Mouse (Mus musculus) hindbrain, postnatal 0 days (tissue): Measurements from ENCODE around the gene Trim29. TPM values are rescaled to one million over a fixed set of nuclear protein-coding genes. Genes with fewer than 3 reads are reported as not detected.

Experiments used
- ATAC-seq: fragments of 200-750 bp; cut with Nextera tagmentation; 2 replicates; pipeline ENCODE4 v1.8.0; 2017; ENCODE audit warnings: mild to moderate bottlenecking, moderate TSS enrichment, moderate library complexity
- DNase-seq: peaks from one replicate; pipeline ENCODE4 v3.0.0-alpha.2; 2015; ENCODE audit warnings: low spot score
- H3K27ac ChIP-seq: fragments of 300-500 bp; sonication (generic); 2 replicates; pipeline ENCODE4 v1.5.1; 2014; ENCODE audit warnings: mild to moderate bottlenecking
- H3K27me3 ChIP-seq: fragments of 300-500 bp; sonication (generic); 2 replicates; pipeline ENCODE4 v1.6.1; 2014; ENCODE audit warnings: low read length, mixed read lengths; ENCODE audit not compliant: insufficient read depth
- H3K36me3 ChIP-seq: fragments of 300-500 bp; sonication (generic); 2 replicates; pipeline ENCODE4 v1.6.1; 2014; ENCODE audit warnings: low read length, mixed read lengths; ENCODE audit not compliant: insufficient read depth
- H3K4me1 ChIP-seq: fragments of 300-500 bp; sonication (generic); 2 replicates; pipeline ENCODE4 v1.6.1; 2014; ENCODE audit warnings: antibody characterized with exemption, low read length, mixed read lengths; ENCODE audit not compliant: insufficient read depth
- H3K4me2 ChIP-seq: fragments of 300-500 bp; sonication (generic); 2 replicates; pipeline ENCODE4 v1.6.1; 2014; ENCODE audit warnings: low read depth, mild to moderate bottlenecking, low read length, moderate library complexity, mixed read lengths
- H3K4me3 ChIP-seq: fragments of 300-500 bp; sonication (generic); 2 replicates; pipeline ENCODE4 v1.5.1; 2014; ENCODE audit warnings: low read length
- H3K9ac ChIP-seq: fragments of 300-500 bp; sonication (generic); replicated peaks from 2 replicates; pipeline ENCODE4 v1.6.1; 2014; ENCODE audit warnings: mild to moderate bottlenecking, low read length, moderate library complexity, mixed read lengths
- H3K9me3 ChIP-seq: fragments of 300-500 bp; sonication (generic); 2 replicates; pipeline ENCODE4 v1.6.1; 2016; ENCODE audit warnings: low read length, mixed read lengths
- CTCF ChIP-seq: IDR thresholded peaks from 2 replicates; pipeline ENCODE4 v1.5.1; 2016; ENCODE audit warnings: antibody characterized with exemption, control low read depth, low read depth
- WGBS: fragments of 180-500 bp; shearing (Covaris S2); extraction: QIAGEN DNeasy Blood & Tissue Kit; methylation state at CpG from one replicate; pipeline ENCODE4 v1.1.7; 2014; 5-methylcytosine and 5-hydroxymethylcytosine counted together
- polyA plus RNA-seq: library from polyadenylated mRNA; unstranded; fragments of >200 nt; fragmentation: Nextera tagmentation; extraction: Ambion mirVana; gene quantifications from 2 replicates; pipeline ENCODE4 v1.2.1, GENCODE M21; 2015
- total RNA-seq: library from RNA; depleted of rRNA; stranded (reverse); fragments of >200 nt; gene quantifications from 2 replicates; pipeline ENCODE4 v1.2.3, GENCODE M21; 2014

Trim29 gene
- total and polyA plus RNA-seq, 2 experiments from 2014 or later, result 0.05 to 0.45 TPM

DNA sequence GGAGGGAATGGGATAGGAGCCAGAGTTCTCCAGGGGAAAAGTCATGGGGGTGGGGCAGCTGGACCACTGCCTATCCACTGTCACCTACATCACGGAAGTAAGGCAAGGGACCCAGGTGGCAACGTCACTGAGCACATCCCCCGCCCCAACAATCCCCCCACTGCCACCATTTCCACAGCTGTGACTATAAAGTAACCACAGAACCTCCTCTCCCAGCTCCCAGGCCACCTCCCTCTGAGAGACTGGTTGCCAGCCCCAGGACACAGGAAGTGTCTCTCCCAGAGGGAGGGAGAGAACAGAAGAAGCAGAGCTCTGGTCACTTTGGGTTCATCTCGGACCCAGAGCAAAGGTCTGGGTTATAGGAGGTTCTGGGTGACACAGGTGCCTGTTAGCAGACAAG is 27.0 kb downstream of the Trim29 start:
- H3K36me3 ChIP-seq, result no peaks in the 10 kb centered on the region
- no peaks in the 10 kb centered on the region for H3K4me1 ChIP-seq
- TF ChIP-seq CTCF, result no peak
- no peak overlapping the region for H3K4me3 ChIP-seq
- no peak overlapping the region for H3K4me2 ChIP-seq
- no peaks in the 10 kb centered on the region for H3K27me3 ChIP-seq
- no peak overlapping the region for H3K27ac ChIP-seq
- ATAC-seq (no peak), DNase-seq (no peak)
- 72% methylated on average over 4 of the region's 4 CpGs for WGBS
- no peak overlapping the region for H3K9ac ChIP-seq
- H3K9me3 ChIP-seq, result no peaks in the 10 kb centered on the region

DNA sequence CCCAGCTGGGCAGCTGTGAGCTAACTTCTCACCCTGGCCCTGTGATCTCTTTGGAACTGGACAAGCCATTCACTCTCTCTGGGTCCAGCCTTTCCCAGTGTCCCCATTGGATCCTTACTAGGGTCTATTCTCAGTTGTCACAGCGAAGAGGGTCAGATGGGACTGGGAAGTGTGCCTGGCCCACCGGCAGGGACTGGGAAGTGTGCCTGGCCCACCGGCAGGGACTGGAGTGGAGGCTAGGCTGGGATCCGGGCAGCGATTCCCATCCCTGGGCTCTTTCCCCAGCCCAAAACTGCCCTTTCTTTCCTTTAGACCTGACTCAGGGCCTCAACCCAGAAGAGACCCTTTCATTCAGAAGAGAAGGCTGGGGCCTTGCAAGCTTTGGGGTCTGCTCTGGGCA is 27.4 kb downstream of the Trim29 start:
- Histone ChIP-seq H3K36me3 (no peaks in the 10 kb centered on the region), H3K9ac (no peak overlapping the region), H3K4me3 (no peak overlapping the region), H3K27ac (no peak overlapping the region), H3K4me1 (no peaks in the 10 kb centered on the region), H3K4me2 (no peak overlapping the region), H3K9me3 (no peaks in the 10 kb centered on the region), H3K27me3 (no peaks in the 10 kb centered on the region)
- DNase-seq (no peak), ATAC-seq (no peak)
- TF ChIP-seq CTCF, result no peak
- 43% methylated on average over 5 of the region's 5 CpGs for WGBS

DNA sequence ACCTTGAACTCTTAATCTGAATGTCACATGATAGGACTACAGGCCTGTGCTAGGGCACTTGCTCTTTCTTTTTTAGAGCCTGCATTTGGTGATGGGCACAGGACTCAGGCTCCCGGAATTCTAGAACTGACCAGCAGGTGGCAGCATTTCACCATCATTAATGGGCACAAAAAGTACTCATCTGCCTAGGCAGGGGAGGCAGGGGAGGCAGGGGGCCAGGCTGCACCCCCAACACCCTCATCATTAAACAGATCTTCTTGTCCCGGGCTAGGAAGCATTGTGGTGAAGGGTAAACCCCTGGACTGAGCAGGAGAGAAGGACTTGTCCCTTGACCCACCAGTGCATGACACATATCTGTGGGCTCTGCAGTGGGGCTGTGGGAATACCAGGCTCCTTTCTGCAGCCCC is 29.0 kb downstream of the Trim29 start:
- Histone ChIP-seq H3K4me3 (no peak overlapping the region), H3K36me3 (no peaks in the 10 kb centered on the region), H3K27ac (no peak overlapping the region), H3K27me3 (no peaks in the 10 kb centered on the region), H3K4me1 (no peaks in the 10 kb centered on the region), H3K9me3 (no peaks in the 10 kb centered on the region), H3K9ac (no peak overlapping the region), H3K4me2 (no peak overlapping the region)
- ATAC-seq, result peak; percentile 74
- WGBS, result 2% methylated on average over 2 of the region's 2 CpGs
- peak; percentile 89 for DNase-seq
- peak; percentile 87 for TF ChIP-seq CTCF

DNA sequence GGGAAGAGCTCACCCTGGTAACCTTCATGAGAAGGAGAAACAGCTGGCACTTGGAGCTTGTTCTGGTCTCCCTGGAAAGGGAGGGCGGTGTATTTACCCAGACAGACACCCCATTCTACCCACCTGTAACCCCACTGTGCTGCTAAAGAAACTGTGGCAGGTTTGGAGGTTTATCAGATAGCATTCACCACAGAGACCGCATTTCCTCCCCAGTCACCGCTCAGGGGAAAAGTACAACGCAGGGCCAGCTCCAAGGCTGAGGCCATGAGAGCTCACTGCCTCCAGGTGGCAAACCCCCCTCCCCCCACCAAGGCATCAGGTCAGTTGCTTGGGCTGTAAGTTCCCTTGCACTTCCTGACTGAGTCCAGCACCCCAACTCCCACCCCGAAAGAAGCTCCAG is 39.4 kb downstream of the Trim29 start:
- no peak overlapping the region for H3K4me2 ChIP-seq
- TF ChIP-seq CTCF, result no peak
- no peaks in the 10 kb centered on the region for H3K9me3 ChIP-seq
- ATAC-seq (no peak), DNase-seq (no peak)
- 42% methylated on average over 5 of the region's 5 CpGs for WGBS
- 0 out of 2 replicates have a peak, but pooled peaks cover 5% of the 10 kb centered on the region for H3K4me1 ChIP-seq
- no peaks in the 10 kb centered on the region for H3K27me3 ChIP-seq
- H3K36me3 ChIP-seq, result no peaks in the 10 kb centered on the region
- no peak overlapping the region for H3K9ac ChIP-seq
- no peak overlapping the region for H3K4me3 ChIP-seq
- no peak overlapping the region for H3K27ac ChIP-seq

DNA sequence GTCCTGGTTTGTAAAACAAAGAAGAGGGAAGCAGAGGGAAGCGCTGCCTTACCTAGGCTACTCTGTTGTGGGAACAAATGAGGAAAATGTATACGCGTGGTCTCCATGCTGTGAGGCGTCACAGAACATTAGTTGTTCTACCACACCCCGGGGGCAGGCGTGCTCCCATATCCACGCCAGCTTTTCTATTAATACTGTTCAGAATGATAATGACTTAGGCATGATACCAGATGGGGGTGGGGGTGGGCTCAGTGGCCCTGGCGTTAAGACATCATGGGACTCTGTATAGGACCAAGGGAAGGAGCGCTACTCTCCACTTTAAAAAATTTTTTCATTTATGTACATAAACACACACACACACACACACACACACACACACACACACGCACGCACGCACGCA is 40.4 kb downstream of the Trim29 start:
- Histone ChIP-seq H3K27ac (no peak overlapping the region), H3K4me3 (no peak overlapping the region), H3K9ac (no peak overlapping the region), H3K36me3 (no peaks in the 10 kb centered on the region), H3K4me2 (no peak overlapping the region), H3K9me3 (no peaks in the 10 kb centered on the region), H3K4me1 (0 out of 2 replicates have a peak, but pooled peaks cover 5% of the 10 kb centered on the region), H3K27me3 (no peaks in the 10 kb centered on the region)
- 51% methylated on average over 13 of the region's 13 CpGs for WGBS
- DNase-seq (no peak), ATAC-seq (no peak)
- TF ChIP-seq CTCF, result no peak

DNA sequence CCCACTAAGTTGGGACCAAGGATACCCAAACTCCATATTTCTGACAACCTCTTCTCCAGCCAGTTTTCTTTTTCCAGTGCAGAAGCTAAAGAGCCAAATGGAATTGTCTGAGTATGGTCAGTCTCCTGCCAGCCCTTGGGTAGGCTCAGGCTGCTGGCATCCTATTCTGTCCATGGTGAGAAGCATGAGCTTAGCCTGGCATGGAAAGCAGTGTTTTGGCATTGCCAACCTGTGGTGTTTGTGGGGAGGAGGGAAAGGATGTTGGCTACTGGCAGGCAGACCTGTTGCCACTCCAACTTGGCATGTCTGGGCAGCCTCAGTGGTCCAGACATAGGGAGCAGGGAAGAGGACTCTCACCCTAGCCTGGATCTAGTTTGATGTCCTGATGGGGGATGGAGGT is 46.4 kb downstream of the Trim29 start:
- Histone ChIP-seq H3K9me3 (no peaks in the 10 kb centered on the region), H3K9ac (no peak overlapping the region), H3K4me3 (no peak overlapping the region), H3K4me2 (no peak overlapping the region), H3K4me1 (no peaks in the 10 kb centered on the region), H3K36me3 (no peaks in the 10 kb centered on the region), H3K27ac (no peak overlapping the region), H3K27me3 (no peaks in the 10 kb centered on the region; the same call in 1 of the 2 replicates)
- ATAC-seq (no peak), DNase-seq (peak; percentile 28)
- TF ChIP-seq CTCF, result no peak

DNA sequence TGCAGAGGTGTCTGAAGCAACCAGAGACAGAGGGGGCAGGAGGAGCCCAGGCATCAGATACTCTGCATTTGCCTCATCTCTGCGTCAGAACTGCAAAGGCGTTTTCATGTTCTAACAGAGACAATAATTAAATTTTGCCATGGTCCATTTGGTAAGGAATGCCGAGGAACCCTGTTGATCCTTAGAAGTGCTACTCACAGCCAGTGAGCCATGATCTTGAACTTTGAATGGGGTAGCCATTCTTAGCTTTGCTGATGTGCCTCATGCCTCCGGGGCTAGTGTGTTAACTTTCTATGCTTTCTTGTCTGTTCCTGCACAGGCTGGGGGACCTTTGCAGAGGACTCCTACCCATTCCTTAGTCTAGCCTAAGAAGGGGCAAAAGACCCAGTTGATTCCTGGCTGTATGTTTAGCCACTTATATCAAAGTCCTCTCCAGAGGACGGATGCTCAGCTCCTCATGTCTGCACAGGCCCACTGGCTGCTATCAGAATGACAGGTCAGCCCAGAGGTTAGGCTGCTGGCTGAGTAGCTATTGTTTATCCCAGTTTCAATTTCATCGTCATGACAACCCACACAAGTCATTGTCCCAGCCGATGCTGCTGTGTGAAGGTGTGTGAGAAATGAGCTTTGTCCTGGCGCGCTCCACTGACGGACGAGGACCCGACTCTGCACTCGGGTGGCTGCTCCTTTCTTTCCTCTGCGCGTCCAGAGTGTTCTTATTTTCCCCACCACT is 48.1 kb downstream of the Trim29 start:
- no peak for TF ChIP-seq CTCF
- no peaks in the 10 kb centered on the region for H3K9me3 ChIP-seq
- H3K36me3 ChIP-seq, result no peaks in the 10 kb centered on the region
- no peak overlapping the region for H3K4me2 ChIP-seq
- ATAC-seq (no peak), DNase-seq (no peak)
- no peaks in the 10 kb centered on the region; the same call in 1 of the 2 replicates for H3K27me3 ChIP-seq
- H3K4me3 ChIP-seq, result no peak overlapping the region
- 19% methylated on average over 15 of the region's 15 CpGs for WGBS
- H3K4me1 ChIP-seq, result no peaks in the 10 kb centered on the region
- H3K27ac ChIP-seq, result no peak overlapping the region
- no peak overlapping the region for H3K9ac ChIP-seq
